Mouse (Mus musculus) myocyte (in vitro differentiated cells): ENCODE results near the gene Zbtb8os. TPM values are rescaled to one million over a fixed set of nuclear protein-coding genes. Genes with fewer than 3 reads are reported as not detected.

ENCODE experiments used
- H3K27me3 ChIP-seq: one replicate; pipeline ENCODE4 v1.6.1; 2011; ENCODE audit not compliant: control insufficient read depth, insufficient read depth, insufficient read length
- H3K36me3 ChIP-seq: one replicate; pipeline ENCODE4 v1.6.1; 2011; ENCODE audit not compliant: control insufficient read depth, insufficient read depth
- H3K4me2 ChIP-seq: one replicate; pipeline ENCODE4 v1.6.1; 2011; ENCODE audit warnings: low read depth, control low read depth
- H3K4me3 ChIP-seq: one replicate; pipeline ENCODE4 v1.5.1; 2011; ENCODE audit warnings: mild to moderate bottlenecking, control low read depth, moderate library complexity
- H3K79me2 ChIP-seq: one replicate; pipeline ENCODE4 v1.6.1; 2011; ENCODE audit not compliant: control insufficient read depth, insufficient read depth
- H3ac ChIP-seq: one replicate; pipeline ENCODE4 v1.6.1; 2011; ENCODE audit not compliant: control insufficient read depth, insufficient read length
- CEBPB ChIP-seq: IDR thresholded peaks from 2 replicates; pipeline ENCODE4 v1.6.1; 2011; ENCODE audit warnings: mild to moderate bottlenecking, moderate library complexity; ENCODE audit not compliant: poor library complexity, insufficient read depth, severe bottlenecking
- E2F4 ChIP-seq: IDR thresholded peaks from one replicate; pipeline ENCODE4 v1.6.1; 2011; ENCODE audit warnings: mild to moderate bottlenecking, control low read depth, moderate library complexity; ENCODE audit not compliant: insufficient read depth
- MAX ChIP-seq: IDR thresholded peaks from one replicate; pipeline ENCODE4 v1.6.1; 2011; ENCODE audit warnings: low read depth, mild to moderate bottlenecking, control low read depth
- MYOD1 ChIP-seq, 3 experiments: IDR thresholded peaks; one replicate each; pipeline ENCODE4 v1.6.1; 2011; ENCODE audit warnings: control low read depth in 2 of 3, low read depth in 2 of 3, mild to moderate bottlenecking in 2 of 3, moderate library complexity in 1 of 3; ENCODE audit not compliant: insufficient read length in 2 of 3, control insufficient read depth in 1 of 3
- MYOG ChIP-seq, 3 experiments: IDR thresholded peaks; one replicate each; pipeline ENCODE4 v1.6.1; 2011; ENCODE audit warnings: control low read depth in 2 of 3, low read depth in 2 of 3, mild to moderate bottlenecking in 2 of 3; ENCODE audit not compliant: insufficient read length in 2 of 3, control insufficient read depth in 1 of 3, insufficient read depth in 1 of 3
- POLR2A ChIP-seq: IDR thresholded peaks from one replicate; pipeline ENCODE4 v1.6.1; 2011; ENCODE audit warnings: low read depth, mild to moderate bottlenecking, control low read depth, moderate library complexity; ENCODE audit not compliant: insufficient read length
- POLR2AphosphoS2 ChIP-seq: IDR thresholded peaks from one replicate; pipeline ENCODE4 v1.6.1; 2011; ENCODE audit warnings: low read depth, control low read depth; ENCODE audit not compliant: insufficient read length
- REST ChIP-seq: IDR thresholded peaks from one replicate; pipeline ENCODE4 v1.6.1; 2011; ENCODE audit warnings: mild to moderate bottlenecking, control low read depth, moderate library complexity; ENCODE audit not compliant: insufficient read depth, insufficient read length
- SRF ChIP-seq: IDR thresholded peaks from one replicate; pipeline ENCODE4 v1.6.1; 2011; ENCODE audit warnings: low read depth; ENCODE audit not compliant: control insufficient read depth, insufficient read length
- TCF12 ChIP-seq: IDR thresholded peaks from one replicate; pipeline ENCODE4 v1.6.1; 2011; ENCODE audit warnings: mild to moderate bottlenecking, control low read depth; ENCODE audit not compliant: poor library complexity, insufficient read depth, severe bottlenecking
- TCF3 ChIP-seq: IDR thresholded peaks from one replicate; pipeline ENCODE4 v1.6.1; 2011; ENCODE audit warnings: low read depth, control low read depth; ENCODE audit not compliant: insufficient read length
- USF1 ChIP-seq: IDR thresholded peaks from one replicate; pipeline ENCODE4 v1.6.1; 2011; ENCODE audit warnings: low read depth, mild to moderate bottlenecking, control low read depth, moderate library complexity
- polyA plus RNA-seq: library from polyadenylated mRNA; unstranded; fragments of >200 nt; fragmentation: generic; extraction: Trizol; gene quantifications from one replicate; pipeline ENCODE4 v1.2.1, GENCODE M21; 2012; ENCODE audit warnings: missing spikeins

The Zbtb8os gene
- polyA plus RNA-seq, 1 experiment = 34.5 TPM

- Histone ChIP-seq H3K79me2 (no peaks in the 10 kb centered on the region), H3K4me2 (no peak overlapping the region), H3K36me3 (no peaks in the 10 kb centered on the region), H3K27me3 (no peaks in the 10 kb centered on the region), H3ac (no peak overlapping the region), H3K4me3 (no peak overlapping the region)
- TF ChIP-seq E2F4 = no peak
- no peak for TF ChIP-seq MYOG (IDR thresholded peaks at IDR 0.05; ENCODE audit: control insufficient read depth in 1 of 3, insufficient read depth in 1 of 3, insufficient read length in 2 of 3, low read depth in 2 of 3)
- TF ChIP-seq MAX = no peak
- TF ChIP-seq POLR2A = no peak
- TF ChIP-seq TCF3 = no peak
- TF ChIP-seq TCF12 = no peak
- no peak for TF ChIP-seq CEBPB
- no peak for TF ChIP-seq SRF
Measured at GRCm38 (mm10) chr4:129396960-129397359, 61.5 kb downstream of the Zbtb8os start.

DNA sequence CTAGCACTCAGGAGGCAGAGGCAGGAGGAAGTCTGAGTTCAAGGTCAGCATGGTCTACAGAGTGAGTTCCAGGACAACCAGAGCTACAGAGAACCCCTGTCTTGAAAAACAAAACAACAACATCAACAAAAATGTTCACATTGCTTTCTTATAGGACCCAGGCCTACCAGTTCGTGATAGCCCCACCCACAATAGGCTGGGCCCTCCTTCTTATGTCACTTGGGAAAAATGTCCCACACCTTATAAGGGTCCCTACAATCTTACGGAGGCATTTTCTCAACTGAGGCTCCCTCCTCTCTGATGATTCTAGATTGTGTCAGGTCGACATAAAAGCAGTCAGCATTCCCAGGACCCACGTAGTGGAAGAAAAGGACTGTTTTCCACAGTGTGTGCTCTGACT is 64.3 kb downstream of the Zbtb8os start:
- Histone ChIP-seq H3K27me3 (no peaks in the 10 kb centered on the region), H3K4me3 (no peak overlapping the region), H3K79me2 (no peaks in the 10 kb centered on the region), H3K4me2 (no peak overlapping the region), H3K36me3 (no peaks in the 10 kb centered on the region), H3ac (no peak overlapping the region)
- TF ChIP-seq SRF = no peak
- no peak for TF ChIP-seq MYOD1 (IDR thresholded peaks at IDR 0.05; ENCODE audit: control insufficient read depth in 1 of 3, insufficient read length in 2 of 3, low read depth in 2 of 3)
- no peak for TF ChIP-seq USF1
- TF ChIP-seq POLR2AphosphoS2 = no peak
- no peak for TF ChIP-seq REST
- TF ChIP-seq POLR2A = no peak
- no peak for TF ChIP-seq E2F4
- no peak for TF ChIP-seq CEBPB
- TF ChIP-seq MAX = no peak
- TF ChIP-seq MYOG (IDR thresholded peaks at IDR 0.05; ENCODE audit: control insufficient read depth in 1 of 3, insufficient read depth in 1 of 3, insufficient read length in 2 of 3, low read depth in 2 of 3) = no peak
- no peak for TF ChIP-seq TCF12
- no peak for TF ChIP-seq TCF3

Other genes with a start within 250 kb of the Zbtb8os start
- 0.41 TPM for gene Tmem54, start 230.1 kb upstream of the Zbtb8os start, polyA plus RNA-seq
- 0.12 TPM for gene Hpca, start 213.7 kb upstream of the Zbtb8os start, polyA plus RNA-seq
- 41.3 TPM for gene Fndc5, start 198.7 kb upstream of the Zbtb8os start, polyA plus RNA-seq
- 7.8 TPM for gene S100pbp, start 146.0 kb upstream of the Zbtb8os start, polyA plus RNA-seq
- gene Yars, start 145.9 kb upstream of the Zbtb8os start, polyA plus RNA-seq = 183 TPM
- gene C77080, start 74.3 kb upstream of the Zbtb8os start, polyA plus RNA-seq = 25.4 TPM
- 51.1 TPM for gene Sync, start 48.1 kb upstream of the Zbtb8os start, polyA plus RNA-seq
- 137 TPM for gene Rbbp4, start 325 bp upstream of the Zbtb8os start, polyA plus RNA-seq
- 5.8 TPM for gene Zbtb8a, start 42.4 kb downstream of the Zbtb8os start, polyA plus RNA-seq
- 0.04 TPM for gene Zbtb8b, start 105.2 kb downstream of the Zbtb8os start, polyA plus RNA-seq
- gene Bsdc1, start 125.9 kb downstream of the Zbtb8os start, polyA plus RNA-seq = 22.9 TPM
- gene Tssk3, start 155.3 kb downstream of the Zbtb8os start, polyA plus RNA-seq = not detected
- gene Fam229a, start 155.5 kb downstream of the Zbtb8os start, polyA plus RNA-seq = 0.10 TPM
- 41.6 TPM for gene Marcksl1, start 177.9 kb downstream of the Zbtb8os start, polyA plus RNA-seq
- gene Hdac1, start 207.0 kb downstream of the Zbtb8os start, polyA plus RNA-seq = 50.4 TPM
- 2.1 TPM for gene Lck, start 237.9 kb downstream of the Zbtb8os start, polyA plus RNA-seq
- 0.10 TPM for gene Fam167b, start 242.9 kb downstream of the Zbtb8os start, polyA plus RNA-seq